Mouse (Mus musculus): Measurements from ENCODE around the gene Aldh18a1. TPM values are rescaled to one million over a fixed set of nuclear protein-coding genes. Genes with fewer than 3 reads are reported as not detected.
A peak's percentile ranks its signal among the peaks of the same experiment; 100 is the strongest.

Gene Aldh18a1
- 134 and 193 TPM in 2 replicates for total RNA-seq (2012; rRNA removed)
- total RNA-seq (2014; rRNA removed) = 101 and 104 TPM in 2 replicates
- polyA plus RNA-seq (2012; ENCODE audit: insufficient read length, low read depth) = 92.2 and 120 TPM in 2 replicates

DNA sequence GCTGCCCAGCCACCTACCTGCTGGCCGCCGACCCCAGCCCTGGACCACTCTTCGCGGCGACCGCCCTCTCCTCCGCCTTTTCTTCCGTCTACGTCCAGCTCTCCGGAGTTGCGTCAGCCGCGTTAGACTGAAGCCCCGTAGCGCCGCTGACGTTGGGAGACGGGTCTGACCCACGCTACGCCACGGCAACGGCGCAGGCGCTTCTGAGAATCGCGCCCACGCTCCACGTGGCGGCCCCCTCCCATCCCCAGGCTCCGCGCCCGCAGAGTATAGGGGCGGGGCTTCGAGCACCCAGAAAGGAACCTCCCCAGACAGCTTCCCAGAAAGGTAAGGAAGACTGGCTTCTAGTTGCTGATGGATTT is at the start of gene Aldh18a1:
TSS of gene Aldh18a1 (minus strand) at position 171 of the 362 bp plus-strand sequence.
- TF ChIP-seq MXI1 (IDR thresholded peaks at IDR 0.05; ENCODE audit: low read depth, low read length) (peak; percentile 64; the same call in 1 of the 2 replicates), MYC (IDR thresholded peaks at IDR 0.05; ENCODE audit: low read depth, low read length) (peak; percentile 81; the same call in 1 of the 2 replicates), POLR2A (IDR thresholded peaks at IDR 0.05; ENCODE audit: low read depth, low read length) (peak; percentile 72), ZKSCAN1 (IDR thresholded peaks at IDR 0.05; ENCODE audit: borderline replicate concordance, low read depth, low read length) (no peak), RCOR1 (conservative IDR thresholded peaks at IDR 0.05; ENCODE audit: low read depth, low read length) (no peak)

DNA sequence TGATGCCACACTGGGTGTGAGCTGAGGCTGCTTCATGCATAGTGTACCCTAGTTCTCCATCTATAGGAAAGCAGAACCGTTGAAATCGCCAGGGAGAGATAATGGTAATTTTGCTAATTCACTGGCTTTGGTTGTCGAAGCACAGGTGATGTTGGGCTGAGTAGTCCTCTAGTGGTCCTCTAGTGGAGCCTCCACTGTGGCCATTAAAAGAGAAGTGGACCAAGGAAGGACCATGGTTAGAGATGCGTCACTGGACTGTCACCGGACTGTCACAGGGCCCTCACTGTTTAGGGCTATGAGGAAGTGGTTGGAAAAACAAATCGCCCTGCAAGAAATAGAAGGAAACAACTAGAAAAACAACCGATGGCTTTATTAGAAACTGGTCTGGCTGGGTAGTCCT is 49.3 kb upstream of the Aldh18a1 start:
- Histone ChIP-seq H3K79me2 (replicated peaks; ENCODE audit: control insufficient read depth, extremely low read depth, insufficient read depth, poor library complexity, severe bottlenecking) (no peaks in the 10 kb centered on the region), H3K9ac (ENCODE audit: insufficient read depth, low read depth) (no peak overlapping the region; the same call in 1 of the 2 replicates), H3K4me2 (ENCODE audit: insufficient read depth, low read depth, poor library complexity, severe bottlenecking) (no peak overlapping the region; the same call in 1 of the 2 replicates), H3K9me3 (replicated peaks; ENCODE audit: low read length) (no peaks in the 10 kb centered on the region), H3K27ac (ENCODE audit: insufficient read depth, low read depth) (no peak overlapping the region), H3K4me1 (ENCODE audit: control insufficient read depth in 1 of 2, insufficient read depth in 2 of 2) (peaks cover 17 to 32% of the 10 kb centered on the region in 2 experiments), H3K36me3 (replicated peaks in 1 of 2; ENCODE audit: control insufficient read depth in 1 of 2, insufficient read depth in 1 of 2, low read length in 1 of 2) (no peaks in the 10 kb centered on the region), H3K4me3 (replicated peaks in 1 of 3; ENCODE audit: low read depth in 2 of 3, low read length in 2 of 3, poor library complexity in 1 of 3) (no peak overlapping the region), H3K27me3 (replicated peaks) (no peaks in the 10 kb centered on the region)
- TF ChIP-seq SIN3A (IDR thresholded peaks at IDR 0.05; ENCODE audit: low read length) (0 out of 2 replicates have a peak, but pooled peaks have one; percentile 9), EP300 (IDR thresholded peaks at IDR 0.05; ENCODE audit: low read length) (0 out of 2 replicates have a peak, but pooled peaks have one; percentile 35), ELF1 (IDR thresholded peaks at IDR 0.05; ENCODE audit: low read depth, low read length) (peak; percentile 36; the same call in 1 of the 2 replicates), GABPA (IDR thresholded peaks at IDR 0.05; ENCODE audit: insufficient replicate concordance, low read depth, low read length) (no peak), PAX5 (IDR thresholded peaks at IDR 0.05; ENCODE audit: low read length) (no peak), BHLHE40 (IDR thresholded peaks at IDR 0.05; ENCODE audit: low read depth, low read length) (0 out of 2 replicates have a peak, but pooled peaks have one; percentile 20), MEF2A (IDR thresholded peaks at IDR 0.05; ENCODE audit: borderline replicate concordance, low read depth, low read length) (0 out of 2 replicates have a peak, but pooled peaks have one; percentile 8), ZKSCAN1 (IDR thresholded peaks at IDR 0.05; ENCODE audit: borderline replicate concordance, low read depth, low read length) (no peak), MYC (IDR thresholded peaks at IDR 0.05; ENCODE audit: low read depth, low read length) (no peak)
- dilution Hi-C loops (cut with MboI; ENCODE audit: extremely low pct_ligation_motif_present, extremely low pct_unique_long_range_greater_than_20kb, low sequenced_read_pairs) = no loop called here
- DNase-seq (ENCODE audit: extremely low read depth) = no peak
- in situ Hi-C loops (cut with MboI; ENCODE audit: low pct_ligation_motif_present, low pct_unique_long_range_greater_than_20kb, low sequenced_read_pairs) = no loop called here

More for the DNA sequence above, at the start of gene Aldh18a1:
- Histone ChIP-seq H3K27ac (ENCODE audit: insufficient read depth, low read depth) (peak within 1 kb of the TSS; percentile 76), H3K4me3 (replicated peaks in 1 of 3; ENCODE audit: low read depth in 2 of 3, low read length in 2 of 3, poor library complexity in 1 of 3) (peak within 1 kb of the TSS; percentile 95 to 99 (median 96)), H3K9ac (ENCODE audit: insufficient read depth, low read depth) (peak within 1 kb of the TSS; percentile 95), H3K9me3 (replicated peaks; ENCODE audit: low read length) (no peaks in the 10 kb centered on the region), H3K4me1 (ENCODE audit: control insufficient read depth in 1 of 2, insufficient read depth in 2 of 2) (peaks cover 7 to 39% of the 10 kb centered on the region in 2 experiments; a peak in 3 of 4 replicates), H3K79me2 (replicated peaks; ENCODE audit: control insufficient read depth, extremely low read depth, insufficient read depth, poor library complexity, severe bottlenecking) (peaks cover 39% of the 10 kb centered on the region), H3K4me2 (ENCODE audit: insufficient read depth, low read depth, poor library complexity, severe bottlenecking) (peak within 1 kb of the TSS; percentile 81), H3K27me3 (replicated peaks) (no peaks in the 10 kb centered on the region), H3K36me3 (replicated peaks in 1 of 2; ENCODE audit: control insufficient read depth in 1 of 2, insufficient read depth in 1 of 2, low read length in 1 of 2) (peaks cover 28 to 56% of the 10 kb centered on the region in 2 experiments)
- dilution Hi-C loops (cut with MboI; ENCODE audit: extremely low pct_ligation_motif_present, extremely low pct_unique_long_range_greater_than_20kb, low sequenced_read_pairs) = no loop called here
- DNase-seq (ENCODE audit: extremely low read depth) = peak; percentile 94
- in situ Hi-C loops (cut with MboI; ENCODE audit: low pct_ligation_motif_present, low pct_unique_long_range_greater_than_20kb, low sequenced_read_pairs) = no loop called here

DNA sequence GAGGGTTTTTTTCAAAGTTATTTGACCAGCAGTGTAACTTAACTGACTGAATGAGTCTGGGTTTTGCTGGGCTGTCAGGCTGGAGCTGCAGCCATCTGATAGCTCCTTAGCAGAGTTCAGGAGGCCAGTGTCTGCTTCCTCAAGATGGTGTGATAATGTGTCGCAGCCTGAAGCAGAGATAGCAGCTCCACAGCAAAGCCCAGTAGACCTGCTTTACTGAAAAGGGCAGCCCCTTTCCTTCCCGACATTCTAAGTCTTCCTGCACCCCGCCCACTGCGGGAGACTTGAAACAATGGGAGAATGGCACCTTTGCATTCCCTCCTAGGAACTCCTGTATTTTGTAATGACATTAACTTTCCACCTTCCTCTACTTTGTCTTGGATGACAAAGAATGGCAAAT is 48.8 kb upstream of the Aldh18a1 start:
- no peaks in the 10 kb centered on the region for H3K79me2 ChIP-seq (replicated peaks; ENCODE audit: control insufficient read depth, extremely low read depth, insufficient read depth, poor library complexity, severe bottlenecking)
- no peak overlapping the region for H3K4me2 ChIP-seq (ENCODE audit: insufficient read depth, low read depth, poor library complexity, severe bottlenecking)
- H3K9me3 ChIP-seq (replicated peaks; ENCODE audit: low read length) = no peaks in the 10 kb centered on the region
- no peak overlapping the region for H3K9ac ChIP-seq (ENCODE audit: insufficient read depth, low read depth)
- H3K36me3 ChIP-seq (replicated peaks in 1 of 2; ENCODE audit: control insufficient read depth in 1 of 2, insufficient read depth in 1 of 2, low read length in 1 of 2) = no peaks in the 10 kb centered on the region
- DNase-seq (ENCODE audit: extremely low read depth) = no peak
- in situ Hi-C loops (cut with MboI; ENCODE audit: low pct_ligation_motif_present, low pct_unique_long_range_greater_than_20kb, low sequenced_read_pairs) = no loop called here
- TF ChIP-seq SIN3A (IDR thresholded peaks at IDR 0.05; ENCODE audit: low read length) = 0 out of 2 replicates have a peak, but pooled peaks have one; percentile 8
- TF ChIP-seq MAZ (IDR thresholded peaks at IDR 0.05; ENCODE audit: low read depth, low read length) = no peak
- TF ChIP-seq MXI1 (IDR thresholded peaks at IDR 0.05; ENCODE audit: low read depth, low read length) = no peak
- H3K27me3 ChIP-seq (replicated peaks) = no peaks in the 10 kb centered on the region
- H3K4me1 ChIP-seq (ENCODE audit: control insufficient read depth in 1 of 2, insufficient read depth in 2 of 2) = peaks cover 17 to 32% of the 10 kb centered on the region in 2 experiments
- dilution Hi-C loops (cut with MboI; ENCODE audit: extremely low pct_ligation_motif_present, extremely low pct_unique_long_range_greater_than_20kb, low sequenced_read_pairs) = no loop called here
- no peak overlapping the region for H3K4me3 ChIP-seq (replicated peaks in 1 of 3; ENCODE audit: low read depth in 2 of 3, low read length in 2 of 3, poor library complexity in 1 of 3)
- no peak overlapping the region for H3K27ac ChIP-seq (ENCODE audit: insufficient read depth, low read depth)

All from CH12.LX (cell line).